Mouse (Mus musculus): ENCODE data around the gene Trim72. TPM values are rescaled to one million over a fixed set of nuclear protein-coding genes. Genes with fewer than 3 reads are reported as not detected.
A peak's percentile ranks its signal among the peaks of the same experiment; 100 is the strongest.

Gene Trim72
- polyA plus RNA-seq, 1 experiment = 468 TPM

- Histone ChIP-seq H3K4me2 (ENCODE audit: low read depth) (no peak overlapping the region), H3K27me3 (ENCODE audit: control insufficient read depth, insufficient read depth, insufficient read length) (no peaks in the 10 kb centered on the region), H3K36me3 (ENCODE audit: control insufficient read depth, insufficient read depth) (no peaks in the 10 kb centered on the region), H3ac (ENCODE audit: control insufficient read depth, insufficient read length) (no peak overlapping the region), H3K79me2 (ENCODE audit: control insufficient read depth, insufficient read depth) (no peaks in the 10 kb centered on the region), H3K4me3 (no peak overlapping the region)
- TF ChIP-seq CEBPB (IDR thresholded peaks at IDR 0.05; ENCODE audit: insufficient read depth, poor library complexity, severe bottlenecking) = no peak
- no peak for TF ChIP-seq MYOG (IDR thresholded peaks at IDR 0.05; ENCODE audit: control insufficient read depth in 1 of 3, insufficient read depth in 1 of 3, insufficient read length in 2 of 3, low read depth in 2 of 3)
- TF ChIP-seq POLR2A (IDR thresholded peaks at IDR 0.05; ENCODE audit: insufficient read length, low read depth) = no peak
- TF ChIP-seq TCF3 (IDR thresholded peaks at IDR 0.05; ENCODE audit: insufficient read length, low read depth) = no peak
- no peak for TF ChIP-seq POLR2AphosphoS2 (IDR thresholded peaks at IDR 0.05; ENCODE audit: insufficient read length, low read depth)
- no peak for TF ChIP-seq MYOD1 (IDR thresholded peaks at IDR 0.05; ENCODE audit: control insufficient read depth in 1 of 3, insufficient read length in 2 of 3, low read depth in 2 of 3)
- TF ChIP-seq TCF12 (IDR thresholded peaks at IDR 0.05; ENCODE audit: insufficient read depth, poor library complexity, severe bottlenecking) = no peak
- TF ChIP-seq MAX (IDR thresholded peaks at IDR 0.05; ENCODE audit: low read depth) = no peak
- TF ChIP-seq SRF (IDR thresholded peaks at IDR 0.05; ENCODE audit: control insufficient read depth, insufficient read length, low read depth) = no peak
- no peak for TF ChIP-seq USF1 (IDR thresholded peaks at IDR 0.05; ENCODE audit: low read depth)
- no peak for TF ChIP-seq E2F4 (IDR thresholded peaks at IDR 0.05; ENCODE audit: insufficient read depth)
- no peak for TF ChIP-seq REST (IDR thresholded peaks at IDR 0.05; ENCODE audit: insufficient read depth, insufficient read length)
Observed at GRCm38 (mm10) chr7:128018275-128018674, 14.5 kb downstream of the Trim72 start.

- TF ChIP-seq E2F4 (IDR thresholded peaks at IDR 0.05; ENCODE audit: insufficient read depth) = no peak
- no peaks in the 10 kb centered on the region for H3K27me3 ChIP-seq (ENCODE audit: control insufficient read depth, insufficient read depth, insufficient read length)
- H3K4me3 ChIP-seq = no peak overlapping the region
- H3K4me2 ChIP-seq (ENCODE audit: low read depth) = no peak overlapping the region
- H3ac ChIP-seq (ENCODE audit: control insufficient read depth, insufficient read length) = no peak overlapping the region
- no peaks in the 10 kb centered on the region for H3K36me3 ChIP-seq (ENCODE audit: control insufficient read depth, insufficient read depth)
- H3K79me2 ChIP-seq (ENCODE audit: control insufficient read depth, insufficient read depth) = no peaks in the 10 kb centered on the region
Observed at GRCm38 (mm10) chr7:128019187-128019586, 15.4 kb downstream of the Trim72 start.

- H3ac ChIP-seq (ENCODE audit: control insufficient read depth, insufficient read length) = no peak overlapping the region
- no peak overlapping the region for H3K4me2 ChIP-seq (ENCODE audit: low read depth)
- no peaks in the 10 kb centered on the region for H3K27me3 ChIP-seq (ENCODE audit: control insufficient read depth, insufficient read depth, insufficient read length)
- TF ChIP-seq POLR2AphosphoS2 (IDR thresholded peaks at IDR 0.05; ENCODE audit: insufficient read length, low read depth) = no peak
- TF ChIP-seq POLR2A (IDR thresholded peaks at IDR 0.05; ENCODE audit: insufficient read length, low read depth) = no peak
- no peak for TF ChIP-seq E2F4 (IDR thresholded peaks at IDR 0.05; ENCODE audit: insufficient read depth)
- no peak for TF ChIP-seq TCF12 (IDR thresholded peaks at IDR 0.05; ENCODE audit: insufficient read depth, poor library complexity, severe bottlenecking)
- no peak for TF ChIP-seq MYOG (IDR thresholded peaks at IDR 0.05; ENCODE audit: control insufficient read depth in 1 of 3, insufficient read depth in 1 of 3, insufficient read length in 2 of 3, low read depth in 2 of 3)
- no peak for TF ChIP-seq SRF (IDR thresholded peaks at IDR 0.05; ENCODE audit: control insufficient read depth, insufficient read length, low read depth)
- no peak for TF ChIP-seq MYOD1 (IDR thresholded peaks at IDR 0.05; ENCODE audit: control insufficient read depth in 1 of 3, insufficient read length in 2 of 3, low read depth in 2 of 3)
- TF ChIP-seq CEBPB (IDR thresholded peaks at IDR 0.05; ENCODE audit: insufficient read depth, poor library complexity, severe bottlenecking) = no peak
- TF ChIP-seq USF1 (IDR thresholded peaks at IDR 0.05; ENCODE audit: low read depth) = no peak
- no peak for TF ChIP-seq TCF3 (IDR thresholded peaks at IDR 0.05; ENCODE audit: insufficient read length, low read depth)
- TF ChIP-seq MAX (IDR thresholded peaks at IDR 0.05; ENCODE audit: low read depth) = no peak
- no peak for TF ChIP-seq REST (IDR thresholded peaks at IDR 0.05; ENCODE audit: insufficient read depth, insufficient read length)
- no peaks in the 10 kb centered on the region for H3K36me3 ChIP-seq (ENCODE audit: control insufficient read depth, insufficient read depth)
- no peaks in the 10 kb centered on the region for H3K79me2 ChIP-seq (ENCODE audit: control insufficient read depth, insufficient read depth)
- H3K4me3 ChIP-seq = no peak overlapping the region
Observed at GRCm38 (mm10) chr7:128022974-128023373, 19.2 kb downstream of the Trim72 start.

- no peaks in the 10 kb centered on the region for H3K27me3 ChIP-seq (ENCODE audit: control insufficient read depth, insufficient read depth, insufficient read length)
- H3K4me2 ChIP-seq (ENCODE audit: low read depth) = no peak overlapping the region
- H3ac ChIP-seq (ENCODE audit: control insufficient read depth, insufficient read length) = no peak overlapping the region
- H3K79me2 ChIP-seq (ENCODE audit: control insufficient read depth, insufficient read depth) = no peaks in the 10 kb centered on the region
- TF ChIP-seq E2F4 (IDR thresholded peaks at IDR 0.05; ENCODE audit: insufficient read depth) (no peak), POLR2AphosphoS2 (IDR thresholded peaks at IDR 0.05; ENCODE audit: insufficient read length, low read depth) (no peak), MYOG (IDR thresholded peaks at IDR 0.05; ENCODE audit: control insufficient read depth in 1 of 3, insufficient read depth in 1 of 3, insufficient read length in 2 of 3, low read depth in 2 of 3) (peak in 1 of 3 experiments; percentile 15), CEBPB (IDR thresholded peaks at IDR 0.05; ENCODE audit: insufficient read depth, poor library complexity, severe bottlenecking) (no peak), REST (IDR thresholded peaks at IDR 0.05; ENCODE audit: insufficient read depth, insufficient read length) (no peak), TCF12 (IDR thresholded peaks at IDR 0.05; ENCODE audit: insufficient read depth, poor library complexity, severe bottlenecking) (no peak)
- H3K36me3 ChIP-seq (ENCODE audit: control insufficient read depth, insufficient read depth) = no peaks in the 10 kb centered on the region
- H3K4me3 ChIP-seq = no peak overlapping the region
Observed at GRCm38 (mm10) chr7:128023565-128023964, 19.8 kb downstream of the Trim72 start.

DNA sequence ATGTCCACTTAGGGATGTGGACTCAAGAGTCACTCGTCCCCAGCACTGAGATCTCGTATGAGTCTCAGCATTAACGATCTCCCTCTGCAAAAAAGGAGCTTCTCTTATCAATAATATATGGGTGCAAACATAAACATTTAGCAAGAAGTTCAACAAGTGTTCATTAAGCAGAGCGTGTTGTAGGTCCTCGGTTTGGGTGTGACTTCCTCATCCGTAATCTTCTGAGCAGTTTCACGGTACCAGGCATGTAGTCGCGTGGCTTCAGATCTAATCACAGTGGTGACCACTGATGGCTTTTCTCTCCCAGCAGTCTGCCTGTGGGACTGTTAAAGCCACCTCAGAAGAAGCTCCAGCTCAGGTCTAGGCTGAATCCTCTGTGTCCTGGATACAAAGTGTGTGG, 20.6 kb downstream of the Trim72 start:
- no peaks in the 10 kb centered on the region for H3K79me2 ChIP-seq (ENCODE audit: control insufficient read depth, insufficient read depth)
- TF ChIP-seq POLR2A (IDR thresholded peaks at IDR 0.05; ENCODE audit: insufficient read length, low read depth) (no peak), TCF3 (IDR thresholded peaks at IDR 0.05; ENCODE audit: insufficient read length, low read depth) (no peak), CEBPB (IDR thresholded peaks at IDR 0.05; ENCODE audit: insufficient read depth, poor library complexity, severe bottlenecking) (no peak), E2F4 (IDR thresholded peaks at IDR 0.05; ENCODE audit: insufficient read depth) (no peak), USF1 (IDR thresholded peaks at IDR 0.05; ENCODE audit: low read depth) (no peak), POLR2AphosphoS2 (IDR thresholded peaks at IDR 0.05; ENCODE audit: insufficient read length, low read depth) (no peak), MAX (IDR thresholded peaks at IDR 0.05; ENCODE audit: low read depth) (no peak), REST (IDR thresholded peaks at IDR 0.05; ENCODE audit: insufficient read depth, insufficient read length) (no peak), MYOD1 (IDR thresholded peaks at IDR 0.05; ENCODE audit: control insufficient read depth in 1 of 3, insufficient read length in 2 of 3, low read depth in 2 of 3) (no peak), MYOG (IDR thresholded peaks at IDR 0.05; ENCODE audit: control insufficient read depth in 1 of 3, insufficient read depth in 1 of 3, insufficient read length in 2 of 3, low read depth in 2 of 3) (no peak), TCF12 (IDR thresholded peaks at IDR 0.05; ENCODE audit: insufficient read depth, poor library complexity, severe bottlenecking) (no peak)
- no peak overlapping the region for H3ac ChIP-seq (ENCODE audit: control insufficient read depth, insufficient read length)
- no peak overlapping the region for H3K4me2 ChIP-seq (ENCODE audit: low read depth)
- H3K4me3 ChIP-seq = no peak overlapping the region
- no peaks in the 10 kb centered on the region for H3K27me3 ChIP-seq (ENCODE audit: control insufficient read depth, insufficient read depth, insufficient read length)
- no peaks in the 10 kb centered on the region for H3K36me3 ChIP-seq (ENCODE audit: control insufficient read depth, insufficient read depth)
